Mouse (Mus musculus) embryonic facial prominence, embryonic 11.5 days (tissue): Measurements from ENCODE around the gene Zfp972. TPM values are rescaled to one million over a fixed set of nuclear protein-coding genes. Genes with fewer than 3 reads are reported as not detected.
"Not testable (repeated sequence)": the region's sequence is repeated elsewhere in the genome, so short reads cannot be mapped to it uniquely, and the experiment has no call there.

Experiments used
- ATAC-seq: fragments of 200-750 bp; cut with Nextera tagmentation; replicated peaks from 2 replicates; pipeline ENCODE4 v1.8.0; 2017; ENCODE audit warnings: low read depth; ENCODE audit not compliant: insufficient number of reproducible peaks, low FRiP score, low TSS enrichment
- DNase-seq: peaks from one replicate; pipeline ENCODE4 v3.0.0-alpha.2; 2015; ENCODE audit warnings: low spot score
- H3K27ac ChIP-seq: fragments of 300-500 bp; sonication (generic); replicated peaks from 2 replicates; pipeline ENCODE4 v1.5.1; 2014; ENCODE audit warnings: mild to moderate bottlenecking, low read depth, low read length, control low read depth
- H3K27me3 ChIP-seq: fragments of 300-500 bp; sonication (generic); 2 replicates; pipeline ENCODE4 v1.6.1; 2014; ENCODE audit warnings: mild to moderate bottlenecking, low read length, moderate library complexity, mixed read lengths; ENCODE audit not compliant: control insufficient read depth, insufficient read depth
- H3K36me3 ChIP-seq: fragments of 300-500 bp; sonication (generic); replicated peaks from 2 replicates; pipeline ENCODE4 v1.6.1; 2014; ENCODE audit warnings: low read depth, mild to moderate bottlenecking, low read length, moderate library complexity, mixed read lengths; ENCODE audit not compliant: control insufficient read depth, insufficient read depth
- H3K4me1 ChIP-seq: fragments of 300-500 bp; sonication (generic); 2 replicates; pipeline ENCODE4 v1.6.1; 2014; ENCODE audit warnings: low read length, mixed read lengths; ENCODE audit not compliant: control insufficient read depth, insufficient read depth
- H3K4me2 ChIP-seq: fragments of 300-500 bp; sonication (generic); 2 replicates; pipeline ENCODE4 v1.6.1; 2014; ENCODE audit warnings: low read depth, mild to moderate bottlenecking, control low read depth, low read length, moderate library complexity
- H3K4me3 ChIP-seq: fragments of 300-500 bp; sonication (generic); 2 replicates; pipeline ENCODE4 v1.5.1; 2014; ENCODE audit warnings: low read depth, low read length, control low read depth
- H3K9ac ChIP-seq: fragments of 300-500 bp; sonication (generic); replicated peaks from 2 replicates; pipeline ENCODE4 v1.6.1; 2014; ENCODE audit warnings: mild to moderate bottlenecking, control low read depth, low read length
- H3K9me3 ChIP-seq: fragments of 300-500 bp; sonication (generic); replicated peaks from 2 replicates; pipeline ENCODE4 v1.6.1; 2016; ENCODE audit warnings: mild to moderate bottlenecking, low read length, inconsistent platforms, mixed read lengths; ENCODE audit not compliant: control insufficient read depth
- WGBS: fragments of 180-500 bp; shearing (Covaris S2); extraction: QIAGEN DNeasy Blood & Tissue Kit; methylation state at CpG from one replicate; pipeline ENCODE4 v1.1.7; 2014; 5-methylcytosine and 5-hydroxymethylcytosine counted together
- polyA plus RNA-seq: library from polyadenylated mRNA; unstranded; fragments of >200 nt; fragmentation: Nextera tagmentation; extraction: Ambion mirVana; gene quantifications from 2 replicates; pipeline ENCODE4 v1.2.1, GENCODE M21; 2014

The Zfp972 gene
- polyA plus RNA-seq, 1 experiment from 2014 or later, result not detected

GRCm38 (mm10) chr2:177862254-177862653 is 63.2 kb downstream of the Zfp972 start:
- not testable (repeated sequence) for H3K27me3 ChIP-seq, H3K4me1 ChIP-seq, DNase-seq, H3K9me3 ChIP-seq, H3K36me3 ChIP-seq, H3K4me3 ChIP-seq, H3K4me2 ChIP-seq, H3K27ac ChIP-seq, ATAC-seq, H3K9ac ChIP-seq
- WGBS, result 79% methylated on average over 2 of the region's 2 CpGs

Other genes starting within 250 kb of the Zfp972 start
- gene Gm14322, start 166.3 kb downstream of the Zfp972 start, polyA plus RNA-seq, result 11.2 and 14.2 TPM in 2 replicates
- 48.4 and 58.6 TPM in 2 replicates for gene Gm14325, start 85.3 kb downstream of the Zfp972 start, polyA plus RNA-seq
- 1.3 and 3.2 TPM in 2 replicates for gene Gm14327, start 28.5 kb downstream of the Zfp972 start, polyA plus RNA-seq
- gene Gm14326, start 31.7 kb upstream of the Zfp972 start, polyA plus RNA-seq, result 21.5 TPM in 2 replicates
- gene Zfp971, start 97.7 kb upstream of the Zfp972 start, polyA plus RNA-seq, result 13.2 TPM in 2 replicates
- 18.8 and 22.9 TPM in 2 replicates for gene Zfp931, start 152.9 kb upstream of the Zfp972 start, polyA plus RNA-seq
- gene Phactr3, start 193.4 kb upstream of the Zfp972 start, polyA plus RNA-seq, result 5.6 and 8.0 TPM in 2 replicates